Mouse (Mus musculus): Measurements from ENCODE around the gene Gpc3.

DNA sequence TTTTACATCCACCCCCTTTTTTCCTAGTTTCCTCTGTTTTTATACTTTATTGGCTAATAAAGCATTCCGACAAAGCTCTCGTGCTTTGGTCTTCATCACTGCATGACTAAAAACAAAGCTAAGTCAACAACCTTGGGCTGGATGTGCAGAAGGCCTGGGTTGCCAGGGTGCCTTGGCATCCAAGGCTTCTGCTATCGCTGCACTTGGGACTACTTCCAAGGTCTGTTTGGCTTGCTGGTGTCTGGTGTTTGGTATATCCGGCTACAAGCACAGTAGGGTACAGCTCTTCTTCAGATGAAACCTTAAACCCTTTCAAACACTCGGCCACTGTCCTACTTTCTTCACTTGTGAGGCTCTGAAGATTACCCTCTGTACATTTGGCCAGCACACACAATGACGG is 325.8 kb downstream of the Gpc3 start:
- TF ChIP-seq CTCF (IDR thresholded peaks at IDR 0.05; ENCODE audit: extremely low read depth, insufficient read depth, low read length) (no peak), POLR2A (IDR thresholded peaks at IDR 0.05; ENCODE audit: extremely low read depth, insufficient read depth, low read length) (no peak)

Data from cortical plate, adult 2 months (tissue).